Mouse (Mus musculus): ENCODE measurements around the gene Riox2.

- TF ChIP-seq CTCF (IDR thresholded peaks at IDR 0.05; ENCODE audit: borderline replicate concordance, insufficient read depth, low read depth, low read length) (no peak), POLR2A (IDR thresholded peaks at IDR 0.05; ENCODE audit: borderline replicate concordance, insufficient read depth, low read length) (no peak)
Observed at GRCm38 (mm10) chr16:59493199-59493598, 21.6 kb downstream of the Riox2 start.

All from cerebellum, adult 2 months (tissue).